Mouse (Mus musculus): Measurements from ENCODE around the gene Nipa1. TPM values are rescaled to one million over a fixed set of nuclear protein-coding genes. Genes with fewer than 3 reads are reported as not detected.

The Nipa1 gene
- polyA plus RNA-seq, 1 experiment = 0.86 TPM

- Histone ChIP-seq H3K9me3 (no peaks in the 10 kb centered on the region), H3K36me3 (replicated peaks; ENCODE audit: low read length) (peaks cover 24% of the 10 kb centered on the region), H3K4me3 (replicated peaks) (no peak overlapping the region), H3K4me1 (peaks cover 49% of the 10 kb centered on the region), H3K27me3 (replicated peaks) (no peaks in the 10 kb centered on the region)
- TF ChIP-seq GATA1 (IDR thresholded peaks at IDR 0.05; ENCODE audit: borderline replicate concordance, low read length) (no peak), FLI1 (IDR thresholded peaks at IDR 0.05; ENCODE audit: low read length) (no peak)
Observed at GRCm38 (mm10) chr7:55957916-55958315, 61.8 kb downstream of the Nipa1 start.

GRCm38 (mm10) chr7:55957178-55957577, 62.6 kb downstream of the Nipa1 start:
- TF ChIP-seq GATA1 (IDR thresholded peaks at IDR 0.05; ENCODE audit: borderline replicate concordance, low read length) = no peak
- TF ChIP-seq FLI1 (IDR thresholded peaks at IDR 0.05; ENCODE audit: low read length) = no peak
- H3K27me3 ChIP-seq (replicated peaks) = no peaks in the 10 kb centered on the region
- H3K4me1 ChIP-seq = peaks cover 47% of the 10 kb centered on the region
- no peak overlapping the region for H3K4me3 ChIP-seq (replicated peaks)
- H3K9me3 ChIP-seq = no peaks in the 10 kb centered on the region
- peaks cover 24% of the 10 kb centered on the region for H3K36me3 ChIP-seq (replicated peaks; ENCODE audit: low read length)

GRCm38 (mm10) chr7:55956054-55956453, 63.7 kb downstream of the Nipa1 start:
- TF ChIP-seq GATA1 (IDR thresholded peaks at IDR 0.05; ENCODE audit: borderline replicate concordance, low read length) (no peak), FLI1 (IDR thresholded peaks at IDR 0.05; ENCODE audit: low read length) (no peak)
- Histone ChIP-seq H3K36me3 (replicated peaks; ENCODE audit: low read length) (peaks cover 24% of the 10 kb centered on the region), H3K9me3 (no peaks in the 10 kb centered on the region), H3K4me1 (peaks cover 46% of the 10 kb centered on the region), H3K4me3 (replicated peaks) (no peak overlapping the region), H3K27me3 (replicated peaks) (no peaks in the 10 kb centered on the region)

GRCm38 (mm10) chr7:55938341-55938740, 81.4 kb downstream of the Nipa1 start:
- H3K4me3 ChIP-seq (replicated peaks) = no peak overlapping the region
- no peak for TF ChIP-seq GATA1 (IDR thresholded peaks at IDR 0.05; ENCODE audit: borderline replicate concordance, low read length)
- no peak for TF ChIP-seq FLI1 (IDR thresholded peaks at IDR 0.05; ENCODE audit: low read length)
- no peaks in the 10 kb centered on the region for H3K9me3 ChIP-seq
- H3K27me3 ChIP-seq (replicated peaks) = no peaks in the 10 kb centered on the region
- H3K36me3 ChIP-seq (replicated peaks; ENCODE audit: low read length) = peaks cover 74% of the 10 kb centered on the region
- H3K4me1 ChIP-seq = peaks cover 15% of the 10 kb centered on the region; the same call in 1 of the 2 replicates

GRCm38 (mm10) chr7:55935025-55935424, 84.7 kb downstream of the Nipa1 start:
- H3K4me1 ChIP-seq = peaks cover 23% of the 10 kb centered on the region
- H3K27me3 ChIP-seq (replicated peaks) = no peaks in the 10 kb centered on the region
- no peaks in the 10 kb centered on the region for H3K9me3 ChIP-seq
- peaks cover 76% of the 10 kb centered on the region for H3K36me3 ChIP-seq (replicated peaks; ENCODE audit: low read length)
- H3K4me3 ChIP-seq (replicated peaks) = no peak overlapping the region
- TF ChIP-seq GATA1 (IDR thresholded peaks at IDR 0.05; ENCODE audit: borderline replicate concordance, low read length) (no peak), FLI1 (IDR thresholded peaks at IDR 0.05; ENCODE audit: low read length) (no peak)

- Histone ChIP-seq H3K4me1 (peaks cover 60% of the 10 kb centered on the region), H3K9me3 (no peaks in the 10 kb centered on the region), H3K4me3 (replicated peaks) (no peak overlapping the region), H3K36me3 (replicated peaks; ENCODE audit: low read length) (peaks cover 89% of the 10 kb centered on the region), H3K27me3 (replicated peaks) (no peaks in the 10 kb centered on the region)
- no peak for TF ChIP-seq FLI1 (IDR thresholded peaks at IDR 0.05; ENCODE audit: low read length)
- TF ChIP-seq GATA1 (IDR thresholded peaks at IDR 0.05; ENCODE audit: borderline replicate concordance, low read length) = no peak
Observed at GRCm38 (mm10) chr7:55928649-55929048, 91.1 kb downstream of the Nipa1 start.

Other genes starting within 250 kb of the Nipa1 start
- 0.48 TPM in 1 of 2 replicates, not detected in the other for gene Tubgcp5, start 225.8 kb downstream of the Nipa1 start, polyA plus RNA-seq (2012; ENCODE audit: insufficient read depth, low replicate concordance)
- 4.0 and 10.6 TPM in 2 replicates for gene Cyfip1, start 178.2 kb downstream of the Nipa1 start, polyA plus RNA-seq (2012; ENCODE audit: insufficient read depth, low replicate concordance)
- 1.4 and 3.8 TPM in 2 replicates for gene Nipa2, start 57.5 kb downstream of the Nipa1 start, polyA plus RNA-seq (2012; ENCODE audit: insufficient read depth, low replicate concordance)
- 0.45 and 0.82 TPM in 2 replicates for gene Herc2, start 30.2 kb upstream of the Nipa1 start, polyA plus RNA-seq (2012; ENCODE audit: insufficient read depth, low replicate concordance)
- not detected in 2 replicates for gene Oca2, start 219.8 kb upstream of the Nipa1 start, polyA plus RNA-seq (2012; ENCODE audit: insufficient read depth, low replicate concordance)